Mouse (Mus musculus): ENCODE measurements around the gene Il24. TPM values are rescaled to one million over a fixed set of nuclear protein-coding genes. Genes with fewer than 3 reads are reported as not detected.

Il24 gene
- polyA plus RNA-seq, 1 experiment from 2014 or later = not detected

DNA sequence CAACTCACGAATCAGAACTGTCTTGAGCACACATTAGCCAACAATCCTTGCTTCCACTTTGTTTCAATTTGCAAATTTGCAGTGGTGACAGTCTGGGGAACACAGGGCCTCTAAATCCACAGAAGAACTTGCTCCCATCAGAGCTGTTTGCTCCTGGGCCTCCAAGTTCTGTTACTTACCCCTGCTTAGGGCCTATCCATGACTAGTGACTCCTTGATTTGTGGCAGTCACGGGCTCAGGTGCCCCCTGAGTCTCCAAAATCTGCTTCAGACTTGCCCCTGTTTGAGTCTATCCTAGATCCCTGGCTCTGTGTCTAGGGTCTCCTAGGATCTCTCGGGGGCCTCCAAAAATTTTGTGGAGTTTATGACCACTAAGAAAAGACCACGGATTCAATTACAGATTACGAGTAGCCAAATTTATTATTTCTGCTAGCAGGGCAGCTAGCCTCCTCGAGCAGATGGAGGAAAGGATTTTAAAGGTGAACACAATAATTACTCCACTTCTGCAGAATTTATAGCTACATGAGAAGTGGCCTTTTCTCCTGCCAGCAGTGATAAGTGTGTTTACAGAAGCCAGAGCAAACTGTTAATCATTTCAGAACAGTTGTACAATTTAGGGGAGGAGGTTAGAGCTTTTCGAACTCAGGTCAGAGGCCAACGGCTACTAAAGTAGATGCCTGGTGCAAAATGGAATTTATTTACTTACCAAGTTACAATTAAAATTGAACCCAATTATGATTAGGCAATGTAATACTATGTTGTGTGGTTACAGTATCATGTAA is 46.5 kb downstream of the Il24 start:
- Histone ChIP-seq H3K4me1 (ENCODE audit: control insufficient read depth, insufficient read depth, low read length) (no peaks in the 10 kb centered on the region), H3K9me3 (replicated peaks; ENCODE audit: control insufficient read depth, low read length) (no peaks in the 10 kb centered on the region), H3K4me2 (ENCODE audit: low read depth, low read length) (no peak overlapping the region), H3K4me3 (ENCODE audit: low read length) (no peak overlapping the region), H3K27me3 (ENCODE audit: control insufficient read depth, insufficient read depth, low read length) (no peaks in the 10 kb centered on the region), H3K9ac (ENCODE audit: low read length) (no peak overlapping the region), H3K27ac (ENCODE audit: low read length) (no peak overlapping the region), H3K36me3 (ENCODE audit: control insufficient read depth, insufficient read depth) (no peaks in the 10 kb centered on the region)
- WGBS = 67% methylated on average over 8 of the region's 8 CpGs
- no peak for ATAC-seq (replicated peaks; ENCODE audit: extremely low read depth, insufficient read depth, low FRiP score)

DNA sequence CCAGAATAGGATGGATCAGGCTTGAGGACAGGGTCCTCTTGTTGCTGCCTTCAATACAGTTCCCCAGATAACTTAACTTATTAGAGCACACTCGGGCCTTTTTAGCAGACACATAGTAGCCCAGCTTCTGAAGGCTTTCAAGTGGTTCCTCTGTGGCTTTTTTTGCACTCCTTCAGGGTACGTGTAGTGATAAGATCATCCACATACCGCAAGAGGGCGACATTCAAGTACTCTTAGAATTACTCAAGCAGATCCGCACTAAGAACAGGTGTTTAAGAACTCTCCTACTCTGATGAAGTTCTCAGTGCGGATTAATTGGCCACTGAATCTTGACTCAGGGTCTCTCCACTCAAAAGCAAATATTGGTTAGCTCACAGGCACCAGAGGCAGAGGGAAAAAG is 49.0 kb downstream of the Il24 start:
- H3K4me1 ChIP-seq (ENCODE audit: control insufficient read depth, insufficient read depth, low read length) = no peaks in the 10 kb centered on the region; the same call in 1 of the 2 replicates
- H3K4me3 ChIP-seq (ENCODE audit: low read length) = no peak overlapping the region
- H3K27me3 ChIP-seq (ENCODE audit: control insufficient read depth, insufficient read depth, low read length) = no peaks in the 10 kb centered on the region
- WGBS = 47% methylated on average over 6 of the region's 6 CpGs
- no peaks in the 10 kb centered on the region for H3K36me3 ChIP-seq (ENCODE audit: control insufficient read depth, insufficient read depth)
- no peak overlapping the region for H3K27ac ChIP-seq (ENCODE audit: low read length)
- no peak overlapping the region for H3K4me2 ChIP-seq (ENCODE audit: low read depth, low read length)
- no peak overlapping the region for H3K9ac ChIP-seq (ENCODE audit: low read length)
- no peaks in the 10 kb centered on the region for H3K9me3 ChIP-seq (replicated peaks; ENCODE audit: control insufficient read depth, low read length)
- ATAC-seq (replicated peaks; ENCODE audit: extremely low read depth, insufficient read depth, low FRiP score) = no peak

- H3K9me3 ChIP-seq (replicated peaks; ENCODE audit: control insufficient read depth, low read length) = no peaks in the 10 kb centered on the region
- H3K27me3 ChIP-seq (ENCODE audit: control insufficient read depth, insufficient read depth, low read length) = no peaks in the 10 kb centered on the region
- WGBS = 81% methylated on average over 6 of the region's 6 CpGs
- H3K4me3 ChIP-seq (ENCODE audit: low read length) = no peak overlapping the region
- no peak for ATAC-seq (replicated peaks; ENCODE audit: extremely low read depth, insufficient read depth, low FRiP score)
- H3K27ac ChIP-seq (ENCODE audit: low read length) = no peak overlapping the region
- H3K4me1 ChIP-seq (ENCODE audit: control insufficient read depth, insufficient read depth, low read length) = peaks cover under 1% of the 10 kb centered on the region; the same call in 1 of the 2 replicates
- H3K4me2 ChIP-seq (ENCODE audit: low read depth, low read length) = no peak overlapping the region
- no peak overlapping the region for H3K9ac ChIP-seq (ENCODE audit: low read length)
- H3K36me3 ChIP-seq (ENCODE audit: control insufficient read depth, insufficient read depth) = no peaks in the 10 kb centered on the region
Measured at GRCm38 (mm10) chr1:130835161-130835936, 51.9 kb downstream of the Il24 start.

GRCm38 (mm10) chr1:130832230-130833149 is 54.8 kb downstream of the Il24 start:
- 67% methylated on average over 5 of the region's 5 CpGs for WGBS
- no peaks in the 10 kb centered on the region for H3K27me3 ChIP-seq (ENCODE audit: control insufficient read depth, insufficient read depth, low read length)

More at GRCm38 (mm10) chr1:130832230-130833149, 54.8 kb downstream of the Il24 start:
- no peak overlapping the region for H3K9ac ChIP-seq (ENCODE audit: low read length)
- no peak overlapping the region for H3K4me3 ChIP-seq (ENCODE audit: low read length)
- H3K4me2 ChIP-seq (ENCODE audit: low read depth, low read length) = no peak overlapping the region
- no peaks in the 10 kb centered on the region for H3K36me3 ChIP-seq (ENCODE audit: control insufficient read depth, insufficient read depth)
- H3K27ac ChIP-seq (ENCODE audit: low read length) = no peak overlapping the region
- no peaks in the 10 kb centered on the region for H3K9me3 ChIP-seq (replicated peaks; ENCODE audit: control insufficient read depth, low read length)
- ATAC-seq (replicated peaks; ENCODE audit: extremely low read depth, insufficient read depth, low FRiP score) = no peak
- peaks cover 5% of the 10 kb centered on the region for H3K4me1 ChIP-seq (ENCODE audit: control insufficient read depth, insufficient read depth, low read length)

Other genes with a start within 250 kb of the Il24 start
- gene C4bp, start 225.8 kb downstream of the Il24 start, polyA plus RNA-seq (2015; fragmentation: Nextera tagmentation; extraction: Ambion mirVana) = not detected in 2 replicates
- not detected in 2 replicates for gene Gm29427, start 171.7 kb downstream of the Il24 start, polyA plus RNA-seq (2015; fragmentation: Nextera tagmentation; extraction: Ambion mirVana)
- gene Yod1, start 170.1 kb downstream of the Il24 start, polyA plus RNA-seq (2015; fragmentation: Nextera tagmentation; extraction: Ambion mirVana) = 8.7 and 9.1 TPM in 2 replicates
- gene Pfkfb2, start 158.2 kb downstream of the Il24 start, polyA plus RNA-seq (2015; fragmentation: Nextera tagmentation; extraction: Ambion mirVana) = 7.4 and 7.8 TPM in 2 replicates
- gene AA986860, start 155.5 kb downstream of the Il24 start, polyA plus RNA-seq (2015; fragmentation: Nextera tagmentation; extraction: Ambion mirVana) = 0.91 and 2.2 TPM in 2 replicates
- 0.21 TPM in 1 of 2 replicates, not detected in the other for gene Fcamr, start 86.6 kb downstream of the Il24 start, polyA plus RNA-seq (2015; fragmentation: Nextera tagmentation; extraction: Ambion mirVana)
- gene Pigr, start 60.8 kb downstream of the Il24 start, polyA plus RNA-seq (2015; fragmentation: Nextera tagmentation; extraction: Ambion mirVana) = 0.46 TPM in 1 of 2 replicates, not detected in the other
- 0.71 and 1.3 TPM in 2 replicates for gene Fcmr, start 21.8 kb downstream of the Il24 start, polyA plus RNA-seq (2015; fragmentation: Nextera tagmentation; extraction: Ambion mirVana)
- gene Il20, start 24.0 kb upstream of the Il24 start, polyA plus RNA-seq (2015; fragmentation: Nextera tagmentation; extraction: Ambion mirVana) = not detected in 2 replicates
- not detected in 2 replicates for gene Il19, start 52.7 kb upstream of the Il24 start, polyA plus RNA-seq (2015; fragmentation: Nextera tagmentation; extraction: Ambion mirVana)
- gene Il10, start 132.4 kb upstream of the Il24 start, polyA plus RNA-seq (2015; fragmentation: Nextera tagmentation; extraction: Ambion mirVana) = 0.11 and 0.14 TPM in 2 replicates
- gene Mapkapk2, start 210.4 kb upstream of the Il24 start, polyA plus RNA-seq (2015; fragmentation: Nextera tagmentation; extraction: Ambion mirVana) = 61.4 and 66.8 TPM in 2 replicates